Mouse (Mus musculus) heart, embryonic 10.5 days (tissue): ENCODE measurements around the gene Marveld1. TPM values are rescaled to one million over a fixed set of nuclear protein-coding genes. Genes with fewer than 3 reads are reported as not detected.
A peak's percentile ranks its signal among the peaks of the same experiment; 100 is the strongest.

ENCODE experiments used
- DNase-seq: peaks from one replicate; pipeline ENCODE4 v3.0.0-alpha.2; 2017; ENCODE audit warnings: low spot score
- H3K27ac ChIP-seq: fragments of 300-500 bp; sonication (generic); 2 replicates; pipeline ENCODE4 v1.5.1; 2016; ENCODE audit warnings: mild to moderate bottlenecking
- H3K27me3 ChIP-seq: fragments of 300-500 bp; sonication (generic); 2 replicates; pipeline ENCODE4 v1.6.1; 2016; ENCODE audit warnings: mild to moderate bottlenecking; ENCODE audit not compliant: poor library complexity, insufficient read depth, severe bottlenecking
- H3K36me3 ChIP-seq: fragments of 300-500 bp; sonication (generic); 2 replicates; pipeline ENCODE4 v1.6.1; 2016; ENCODE audit warnings: mild to moderate bottlenecking, moderate library complexity
- H3K4me1 ChIP-seq: fragments of 300-500 bp; sonication (generic); 2 replicates; pipeline ENCODE4 v1.6.1; 2016; ENCODE audit warnings: mild to moderate bottlenecking
- H3K4me3 ChIP-seq: fragments of 300-500 bp; sonication (generic); 2 replicates; pipeline ENCODE4 v1.5.1; 2016; ENCODE audit warnings: mild to moderate bottlenecking, moderate library complexity
- H3K9me3 ChIP-seq: fragments of 300-500 bp; sonication (generic); 2 replicates; pipeline ENCODE4 v1.6.1; 2016; ENCODE audit warnings: mild to moderate bottlenecking, moderate library complexity
- WGBS: fragments of 180-500 bp; shearing (Covaris S2); methylation state at CpG from one replicate; pipeline ENCODE4 v1.1.7; 2016; 5-methylcytosine and 5-hydroxymethylcytosine counted together
- polyA plus RNA-seq: library from polyadenylated mRNA; unstranded; fragments of >200 nt; fragmentation: Nextera tagmentation; extraction: Ambion mirVana; gene quantifications from 2 replicates; pipeline ENCODE4 v1.2.1, GENCODE M21; 2016

The Marveld1 gene
- polyA plus RNA-seq, 1 experiment from 2014 or later, result 6.5 TPM

GRCm38 (mm10) chr19:42144541-42145167 lies 2.5 kb upstream of the Marveld1 start:
- H3K4me3 ChIP-seq, result no peak overlapping the region

DNA sequence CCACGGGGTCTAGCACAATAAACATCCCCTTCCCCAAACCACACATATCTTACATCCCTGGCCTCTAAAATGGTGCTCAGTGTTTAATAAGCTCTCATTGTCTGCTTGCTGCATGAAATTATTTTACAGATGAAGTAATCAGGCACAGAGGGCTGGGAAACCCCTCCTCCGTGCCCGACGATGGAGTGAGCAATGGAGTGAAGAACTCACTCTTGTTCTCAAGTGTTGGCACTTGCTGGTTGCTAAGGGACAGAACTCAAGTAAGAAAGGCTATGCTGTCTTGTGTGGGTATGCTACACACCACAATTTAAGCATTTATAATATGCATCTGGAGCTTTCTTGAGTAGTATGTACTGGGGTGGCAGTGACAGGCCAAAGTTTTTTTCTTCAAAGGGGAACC lies 2.0 kb upstream of the Marveld1 start:
- 59% methylated on average over 4 of the region's 4 CpGs for WGBS
- DNase-seq, result no peak

More at GRCm38 (mm10) chr19:42144541-42145167, 2.5 kb upstream of the Marveld1 start:
- H3K36me3 ChIP-seq, result no peaks in the 10 kb centered on the region
- H3K4me1 ChIP-seq, result peaks cover 25% of the 10 kb centered on the region
- WGBS, result 28% methylated on average over 8 of the region's 8 CpGs
- H3K9me3 ChIP-seq, result no peaks in the 10 kb centered on the region
- H3K27ac ChIP-seq, result no peak overlapping the region
- peaks cover 4% of the 10 kb centered on the region; the same call in 1 of the 2 replicates for H3K27me3 ChIP-seq
- DNase-seq, result peak; percentile 87

GRCm38 (mm10) chr19:42145731-42146130 lies 1.5 kb upstream of the Marveld1 start:
- Histone ChIP-seq H3K27ac (no peak overlapping the region), H3K4me3 (no peak overlapping the region), H3K36me3 (peaks cover 3% of the 10 kb centered on the region; the same call in 1 of the 2 replicates), H3K4me1 (peaks cover 31% of the 10 kb centered on the region), H3K9me3 (no peaks in the 10 kb centered on the region), H3K27me3 (peaks cover 4% of the 10 kb centered on the region; the same call in 1 of the 2 replicates)
- 87% methylated on average over 2 of the region's 2 CpGs for WGBS
- DNase-seq, result no peak

More for the DNA sequence above, 2.0 kb upstream of the Marveld1 start:
- no peaks in the 10 kb centered on the region for H3K36me3 ChIP-seq
- no peak overlapping the region for H3K27ac ChIP-seq
- H3K4me3 ChIP-seq, result no peak overlapping the region
- peaks cover 28% of the 10 kb centered on the region for H3K4me1 ChIP-seq
- H3K9me3 ChIP-seq, result no peaks in the 10 kb centered on the region
- peaks cover 4% of the 10 kb centered on the region; the same call in 1 of the 2 replicates for H3K27me3 ChIP-seq

DNA sequence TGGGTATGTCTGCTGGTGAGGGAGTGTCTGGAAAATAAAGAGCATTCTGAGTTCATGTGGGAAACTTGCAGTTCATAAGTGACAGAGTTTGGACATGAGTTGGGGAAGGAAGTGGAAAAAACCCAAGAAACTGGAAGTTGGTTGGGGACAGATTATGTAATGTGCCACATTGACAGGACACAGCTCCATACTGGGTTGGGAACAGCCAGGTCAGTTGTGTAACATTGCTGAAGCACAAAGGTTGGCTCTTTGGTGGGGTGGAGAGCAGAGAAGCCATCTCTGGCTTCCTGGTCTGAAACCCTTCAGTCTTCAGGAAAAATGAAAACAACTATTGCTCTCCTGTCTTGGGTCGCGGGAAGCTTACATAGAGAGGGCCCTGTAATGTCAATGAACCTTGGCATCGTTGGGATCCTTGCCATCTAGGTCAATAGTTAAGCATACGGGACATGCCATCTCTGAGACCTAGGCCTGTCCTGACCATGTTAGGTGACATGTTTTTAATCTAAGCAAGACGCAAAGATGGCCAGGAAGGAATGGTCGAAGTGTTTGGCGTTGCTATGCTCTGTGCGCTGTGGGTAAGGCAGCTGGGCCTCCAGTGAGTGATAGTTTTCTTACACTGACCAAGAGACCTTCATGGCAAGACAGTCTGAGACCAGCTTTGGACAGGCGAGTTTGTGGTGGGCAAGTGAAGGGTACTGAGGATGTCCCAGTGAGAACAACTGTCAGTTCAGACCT lies 757 bp upstream of the Marveld1 start:
- Histone ChIP-seq H3K36me3 (peaks cover 3% of the 10 kb centered on the region; the same call in 1 of the 2 replicates), H3K4me1 (peaks cover 38% of the 10 kb centered on the region), H3K9me3 (no peaks in the 10 kb centered on the region), H3K27ac (peak overlapping the region; percentile 93; the same call in 1 of the 2 replicates), H3K4me3 (peak overlapping the region; percentile 80), H3K27me3 (peaks cover 4% of the 10 kb centered on the region; the same call in 1 of the 2 replicates)
- no peak for DNase-seq
- 87% methylated on average over 9 of the region's 9 CpGs for WGBS

DNA sequence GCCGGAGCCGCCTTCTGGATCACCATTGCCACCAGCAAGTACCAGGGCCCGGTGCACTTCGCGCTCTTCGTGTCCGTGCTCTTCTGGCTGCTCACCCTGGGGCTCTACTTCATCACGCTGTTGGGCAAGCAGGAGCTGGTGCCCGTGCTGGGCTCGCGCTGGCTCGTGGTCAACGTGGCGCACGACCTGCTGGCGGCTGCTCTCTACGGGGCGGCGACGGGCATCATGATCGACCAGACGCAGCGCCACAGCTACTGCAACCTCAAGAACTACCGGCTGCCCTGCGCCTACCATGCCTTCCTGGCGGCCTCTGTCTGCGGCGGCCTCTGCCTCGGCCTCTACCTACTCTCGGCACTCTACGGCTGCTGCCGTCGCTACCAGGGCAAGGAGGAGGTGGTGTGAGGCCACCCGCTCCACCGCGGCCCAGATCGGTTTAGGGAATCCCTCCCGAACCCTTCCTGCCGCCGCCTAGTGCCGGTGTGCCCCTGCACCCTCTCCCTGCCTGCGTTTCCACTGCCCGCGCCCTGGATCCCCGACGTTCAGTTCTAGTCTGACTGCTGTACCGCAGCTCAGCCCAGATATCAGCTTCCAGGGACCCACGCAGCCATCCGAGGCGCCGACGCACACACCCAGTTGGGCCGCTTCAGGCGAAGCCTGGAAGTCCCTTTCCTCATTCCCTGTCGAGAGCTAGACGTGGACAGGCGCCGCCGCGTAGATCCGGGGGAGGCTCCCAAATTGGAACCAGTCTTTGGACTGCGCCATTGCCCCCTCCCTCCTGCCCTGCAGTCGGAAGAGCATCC lies 769 bp downstream of the Marveld1 start:
- Histone ChIP-seq H3K27me3 (peaks cover 4% of the 10 kb centered on the region; the same call in 1 of the 2 replicates), H3K4me1 (peaks cover 46% of the 10 kb centered on the region), H3K36me3 (peaks cover 3% of the 10 kb centered on the region; the same call in 1 of the 2 replicates), H3K27ac (peak overlapping the region; percentile 93), H3K9me3 (no peaks in the 10 kb centered on the region), H3K4me3 (peak overlapping the region; percentile 80)
- DNase-seq, result peak; percentile 82
- under 1% methylated on average over 63 of the region's 63 CpGs for WGBS

DNA sequence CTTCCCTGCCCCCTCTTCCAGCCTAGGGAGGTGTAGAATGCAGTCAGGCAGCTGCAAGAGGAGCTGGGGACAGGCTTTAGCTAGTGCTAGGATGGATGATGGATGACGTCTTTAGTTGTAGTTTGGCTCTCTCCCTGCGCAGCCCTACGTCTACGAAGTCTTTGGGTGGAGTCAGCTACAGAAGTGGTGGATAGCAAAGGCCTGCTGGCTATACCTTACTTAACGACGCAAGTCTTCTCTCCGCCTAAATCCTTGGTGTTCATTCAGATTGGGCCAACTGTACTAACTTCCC lies 1.3 kb downstream of the Marveld1 start:
- Histone ChIP-seq H3K4me3 (peak overlapping the region; percentile 80), H3K27me3 (peaks cover 4% of the 10 kb centered on the region; the same call in 1 of the 2 replicates), H3K36me3 (peaks cover 3% of the 10 kb centered on the region; the same call in 1 of the 2 replicates), H3K4me1 (peaks cover 49% of the 10 kb centered on the region), H3K27ac (peak overlapping the region; percentile 93), H3K9me3 (no peaks in the 10 kb centered on the region)
- DNase-seq, result no peak
- 9% methylated on average over 7 of the region's 7 CpGs for WGBS

GRCm38 (mm10) chr19:42151990-42152389 lies 4.8 kb downstream of the Marveld1 start:
- WGBS, result 8% methylated on average over 6 of the region's 6 CpGs
- Histone ChIP-seq H3K4me1 (peaks cover 48% of the 10 kb centered on the region), H3K9me3 (no peaks in the 10 kb centered on the region), H3K4me3 (no peak overlapping the region), H3K27ac (no peak overlapping the region), H3K27me3 (no peaks in the 10 kb centered on the region), H3K36me3 (peaks cover 3% of the 10 kb centered on the region; the same call in 1 of the 2 replicates)
- peak; percentile 89 for DNase-seq

DNA sequence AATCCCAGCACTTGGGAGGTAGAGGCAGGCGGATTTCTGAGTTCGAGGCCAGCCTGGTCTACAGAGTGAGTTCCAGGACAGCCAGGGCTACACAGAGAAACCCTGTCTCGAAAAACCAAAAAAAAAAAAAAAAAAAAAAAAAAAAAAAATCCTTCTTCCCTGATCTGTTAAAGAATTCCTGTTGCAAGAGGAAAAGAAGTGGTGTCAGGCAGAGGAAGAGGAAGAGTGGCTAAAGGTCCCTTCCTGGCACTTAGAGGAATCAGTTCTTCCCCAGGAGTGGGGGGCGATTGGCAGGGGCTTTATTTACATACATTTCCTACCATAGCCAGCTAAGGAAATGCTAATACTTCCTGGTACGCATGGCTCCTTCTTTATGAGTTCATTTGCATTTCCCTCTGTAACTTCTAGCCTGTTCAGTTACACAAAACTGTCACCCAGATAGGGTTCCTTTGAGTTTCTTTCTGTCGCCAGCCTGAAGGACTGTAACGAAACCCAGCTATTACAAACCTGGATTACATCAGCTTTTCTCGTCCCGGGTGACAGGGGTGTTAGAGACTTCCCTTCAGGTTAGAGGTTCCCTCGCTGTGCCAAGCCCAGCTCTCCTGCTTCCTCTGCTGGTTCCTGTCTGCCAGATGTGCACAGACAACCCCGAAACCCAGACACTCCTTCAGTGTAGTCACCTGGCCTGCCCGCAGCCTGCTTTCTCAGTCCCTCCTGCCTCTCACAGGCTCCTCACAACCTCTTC lies 10.5 kb downstream of the Marveld1 start:
- 41% methylated on average over 11 of the region's 12 CpGs for WGBS
- peak overlapping the region; percentile 52; the same call in 1 of the 2 replicates for H3K27ac ChIP-seq

GRCm38 (mm10) chr19:42158246-42159017 lies 11.2 kb downstream of the Marveld1 start:
- no peak for DNase-seq
- H3K4me1 ChIP-seq, result peaks cover 17% of the 10 kb centered on the region
- peak overlapping the region; percentile 35 for H3K4me3 ChIP-seq
- 16% methylated on average over 13 of the region's 13 CpGs for WGBS
- no peaks in the 10 kb centered on the region for H3K27me3 ChIP-seq
- H3K36me3 ChIP-seq, result no peaks in the 10 kb centered on the region
- H3K9me3 ChIP-seq, result no peaks in the 10 kb centered on the region
- H3K27ac ChIP-seq, result peak overlapping the region; percentile 52; the same call in 1 of the 2 replicates

More for the DNA sequence above, 10.5 kb downstream of the Marveld1 start:
- Histone ChIP-seq H3K9me3 (no peaks in the 10 kb centered on the region), H3K36me3 (no peaks in the 10 kb centered on the region), H3K4me3 (no peak overlapping the region), H3K4me1 (peaks cover 18% of the 10 kb centered on the region), H3K27me3 (no peaks in the 10 kb centered on the region)
- no peak for DNase-seq

GRCm38 (mm10) chr19:42163764-42164163 lies 16.6 kb downstream of the Marveld1 start, which contains the start of gene Zfyve27:
Zfyve27 (plus strand) TSS chr19:42163951.
- no peak within 1 kb of the TSS for H3K27ac ChIP-seq
- peaks cover 24% of the 10 kb centered on the region for H3K27me3 ChIP-seq
- H3K36me3 ChIP-seq, result no peaks in the 10 kb centered on the region
- 60% methylated on average over 5 of the region's 5 CpGs for WGBS
- no peak for DNase-seq
- H3K9me3 ChIP-seq, result no peaks in the 10 kb centered on the region
- no peak within 1 kb of the TSS for H3K4me3 ChIP-seq
- peaks cover 2% of the 10 kb centered on the region for H3K4me1 ChIP-seq

- Histone ChIP-seq H3K4me1 (no peaks in the 10 kb centered on the region), H3K27ac (no peak overlapping the region), H3K9me3 (no peaks in the 10 kb centered on the region), H3K4me3 (no peak overlapping the region), H3K27me3 (peaks cover 29% of the 10 kb centered on the region), H3K36me3 (no peaks in the 10 kb centered on the region)
- no peak for DNase-seq
- WGBS, result 61% methylated on average over 7 of the region's 7 CpGs
These were observed 17.0 kb downstream of the Marveld1 start for GRCm38 (mm10) chr19:42164188-42164587.
